Mouse (Mus musculus) C2C12 (cell line): ENCODE data around the gene Kcnh2.

Source experiments
- CTCF ChIP-seq: IDR thresholded peaks from one replicate; pipeline ENCODE4 v1.5.1; 2011; ENCODE audit not compliant: control insufficient read depth, insufficient read depth, insufficient read length
- MAX ChIP-seq: IDR thresholded peaks from one replicate; pipeline ENCODE4 v1.6.1; 2011; ENCODE audit warnings: mild to moderate bottlenecking, control low read depth
- MYOD1 ChIP-seq: IDR thresholded peaks from one replicate; pipeline ENCODE4 v1.6.1; 2011; ENCODE audit warnings: low read depth; ENCODE audit not compliant: control insufficient read depth, insufficient read length
- USF1 ChIP-seq: IDR thresholded peaks from one replicate; pipeline ENCODE4 v1.6.1; 2011; ENCODE audit warnings: low read depth, mild to moderate bottlenecking, control low read depth, moderate library complexity

DNA sequence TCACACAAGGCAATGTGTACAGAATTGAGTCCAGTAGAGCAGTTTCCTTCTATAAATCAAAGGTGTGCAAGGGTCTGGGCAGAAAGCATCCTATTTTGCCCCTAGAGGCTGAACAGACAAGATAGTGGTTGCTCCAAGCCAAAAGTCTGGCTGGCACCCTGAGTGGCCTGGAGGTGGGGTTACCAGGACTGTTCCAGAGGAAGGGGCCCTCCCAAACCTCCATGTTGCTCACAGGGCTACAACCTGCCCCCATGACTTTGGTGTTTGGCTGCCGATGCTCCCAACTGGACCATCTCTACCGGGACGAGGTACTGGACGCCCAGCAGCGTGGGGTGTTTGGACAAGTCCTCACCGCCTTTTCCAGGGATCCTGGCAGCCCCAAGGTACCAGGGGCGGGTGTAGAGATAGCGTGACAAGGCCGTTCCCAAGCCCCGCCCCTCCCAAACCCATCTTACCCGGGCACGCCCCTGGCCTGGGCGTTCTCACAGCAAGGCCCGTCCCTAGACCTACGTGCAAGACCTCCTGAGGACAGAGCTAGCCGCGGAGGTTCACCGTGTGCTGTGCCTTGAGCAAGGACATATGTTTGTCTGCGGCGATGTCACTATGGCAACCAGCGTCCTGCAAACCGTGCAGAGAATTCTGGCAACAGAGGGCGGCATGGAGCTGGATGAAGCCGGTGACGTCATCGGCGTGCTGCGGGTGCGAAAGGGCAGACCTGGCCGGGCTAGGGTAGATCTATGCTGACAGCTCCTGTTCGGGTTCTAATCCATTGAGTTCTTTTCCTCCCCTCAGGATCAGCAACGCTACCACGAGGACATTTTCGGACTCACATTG is 31.8 kb upstream of the Kcnh2 start:
- TF ChIP-seq CTCF (peak; percentile 71), USF1 (no peak), MYOD1 (no peak), MAX (no peak)
